Mouse (Mus musculus): ENCODE measurements around the gene Brpf3. TPM values are rescaled to one million over a fixed set of nuclear protein-coding genes. Genes with fewer than 3 reads are reported as not detected.
A peak's percentile ranks its signal among the peaks of the same experiment; 100 is the strongest.

The Brpf3 gene
- polyA plus RNA-seq, 1 experiment from 2014 or later, result 44.4 TPM

- peak; percentile 79 for ATAC-seq
- Histone ChIP-seq H3K4me1 (replicated peaks; ENCODE audit: control insufficient read depth, insufficient read depth, low read length) (no peaks in the 10 kb centered on the region; the same call in 1 of the 2 replicates), H3K36me3 (ENCODE audit: control insufficient read depth, insufficient read depth) (no peaks in the 10 kb centered on the region), H3K4me3 (ENCODE audit: low read depth, low read length) (peak overlapping the region; percentile 36; the same call in 1 of the 2 replicates), H3K9ac (ENCODE audit: low read depth, low read length) (0 out of 2 replicates have a peak overlapping the region, but pooled peaks have one; percentile 7), H3K27ac (ENCODE audit: low read depth, low read length) (peak overlapping the region; percentile 83), H3K9me3 (ENCODE audit: control insufficient read depth) (no peaks in the 10 kb centered on the region), H3K27me3 (replicated peaks; ENCODE audit: control insufficient read depth, insufficient read depth, low read length) (no peaks in the 10 kb centered on the region), H3K4me2 (replicated peaks; ENCODE audit: low read depth) (peak overlapping the region; percentile 60)
- TF ChIP-seq CTCF (IDR thresholded peaks at IDR 0.05; ENCODE audit: low read depth), result no peak
- WGBS, result 26% methylated on average over 11 of the region's 11 CpGs
Measured at GRCm38 (mm10) chr17:28846974-28847617, 46.2 kb downstream of the Brpf3 start.

DNA sequence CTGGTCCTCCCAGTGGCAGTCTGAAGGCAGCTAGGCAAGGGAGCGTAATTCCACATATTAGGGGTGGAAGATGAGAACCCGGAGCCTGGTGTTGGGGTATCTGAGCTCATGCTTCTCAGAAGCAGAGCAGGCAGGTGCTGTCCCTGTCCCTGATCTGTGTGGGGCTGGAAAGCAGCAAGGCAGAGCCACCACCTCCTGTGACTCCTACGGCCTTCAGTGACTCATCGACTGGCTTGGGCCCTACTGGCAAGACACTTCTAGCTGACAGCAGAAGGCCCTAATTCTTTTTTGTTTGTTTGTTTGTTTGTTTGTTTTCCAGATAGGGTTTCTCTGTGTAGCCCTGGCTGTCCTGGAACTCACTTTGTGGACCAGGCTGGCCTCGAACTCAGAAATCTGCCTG is 49.6 kb downstream of the Brpf3 start:
- no peak for TF ChIP-seq CTCF (IDR thresholded peaks at IDR 0.05; ENCODE audit: low read depth)
- no peak overlapping the region for H3K4me3 ChIP-seq (ENCODE audit: low read depth, low read length)
- no peak overlapping the region for H3K9ac ChIP-seq (ENCODE audit: low read depth, low read length)
- no peak for ATAC-seq
- H3K27ac ChIP-seq (ENCODE audit: low read depth, low read length), result no peak overlapping the region
- peak overlapping the region; percentile 60; the same call in 1 of the 2 replicates for H3K4me2 ChIP-seq (replicated peaks; ENCODE audit: low read depth)
- H3K36me3 ChIP-seq (ENCODE audit: control insufficient read depth, insufficient read depth), result no peaks in the 10 kb centered on the region
- no peaks in the 10 kb centered on the region for H3K9me3 ChIP-seq (ENCODE audit: control insufficient read depth)
- 87% methylated on average over 5 of the region's 5 CpGs for WGBS
- H3K4me1 ChIP-seq (replicated peaks; ENCODE audit: control insufficient read depth, insufficient read depth, low read length), result no peaks in the 10 kb centered on the region; the same call in 1 of the 2 replicates
- H3K27me3 ChIP-seq (replicated peaks; ENCODE audit: control insufficient read depth, insufficient read depth, low read length), result no peaks in the 10 kb centered on the region

- Histone ChIP-seq H3K36me3 (ENCODE audit: control insufficient read depth, insufficient read depth) (no peaks in the 10 kb centered on the region), H3K4me1 (replicated peaks; ENCODE audit: control insufficient read depth, insufficient read depth, low read length) (no peaks in the 10 kb centered on the region; the same call in 1 of the 2 replicates), H3K4me2 (replicated peaks; ENCODE audit: low read depth) (no peak overlapping the region), H3K9ac (ENCODE audit: low read depth, low read length) (no peak overlapping the region), H3K4me3 (ENCODE audit: low read depth, low read length) (no peak overlapping the region), H3K27ac (ENCODE audit: low read depth, low read length) (no peak overlapping the region), H3K9me3 (ENCODE audit: control insufficient read depth) (no peaks in the 10 kb centered on the region), H3K27me3 (replicated peaks; ENCODE audit: control insufficient read depth, insufficient read depth, low read length) (no peaks in the 10 kb centered on the region)
- no peak for TF ChIP-seq CTCF (IDR thresholded peaks at IDR 0.05; ENCODE audit: low read depth)
- ATAC-seq, result no peak
- WGBS, result 85% methylated on average over 7 of the region's 7 CpGs
Measured at GRCm38 (mm10) chr17:28854377-28854776, 53.5 kb downstream of the Brpf3 start.

GRCm38 (mm10) chr17:28855166-28855885 is 54.4 kb downstream of the Brpf3 start:
- Histone ChIP-seq H3K4me1 (replicated peaks; ENCODE audit: control insufficient read depth, insufficient read depth, low read length) (no peaks in the 10 kb centered on the region), H3K27me3 (replicated peaks; ENCODE audit: control insufficient read depth, insufficient read depth, low read length) (no peaks in the 10 kb centered on the region), H3K27ac (ENCODE audit: low read depth, low read length) (peak overlapping the region; percentile 67), H3K4me3 (ENCODE audit: low read depth, low read length) (no peak overlapping the region), H3K9me3 (ENCODE audit: control insufficient read depth) (no peaks in the 10 kb centered on the region), H3K36me3 (ENCODE audit: control insufficient read depth, insufficient read depth) (no peaks in the 10 kb centered on the region), H3K4me2 (replicated peaks; ENCODE audit: low read depth) (no peak overlapping the region), H3K9ac (ENCODE audit: low read depth, low read length) (no peak overlapping the region)
- TF ChIP-seq CTCF (IDR thresholded peaks at IDR 0.05; ENCODE audit: low read depth), result peak; percentile 69
- peak; percentile 77 for ATAC-seq
- WGBS, result 57% methylated on average over 9 of the region's 9 CpGs

GRCm38 (mm10) chr17:28856030-28856429 is 55.1 kb downstream of the Brpf3 start:
- peak; percentile 75 for ATAC-seq
- no peaks in the 10 kb centered on the region for H3K9me3 ChIP-seq (ENCODE audit: control insufficient read depth)
- H3K4me1 ChIP-seq (replicated peaks; ENCODE audit: control insufficient read depth, insufficient read depth, low read length), result no peaks in the 10 kb centered on the region
- 63% methylated on average over 3 of the region's 3 CpGs for WGBS
- no peak overlapping the region for H3K4me2 ChIP-seq (replicated peaks; ENCODE audit: low read depth)
- no peak for TF ChIP-seq CTCF (IDR thresholded peaks at IDR 0.05; ENCODE audit: low read depth)
- no peak overlapping the region for H3K9ac ChIP-seq (ENCODE audit: low read depth, low read length)
- no peaks in the 10 kb centered on the region for H3K36me3 ChIP-seq (ENCODE audit: control insufficient read depth, insufficient read depth)
- no peak overlapping the region for H3K4me3 ChIP-seq (ENCODE audit: low read depth, low read length)
- H3K27ac ChIP-seq (ENCODE audit: low read depth, low read length), result peak overlapping the region; percentile 67
- H3K27me3 ChIP-seq (replicated peaks; ENCODE audit: control insufficient read depth, insufficient read depth, low read length), result no peaks in the 10 kb centered on the region

DNA sequence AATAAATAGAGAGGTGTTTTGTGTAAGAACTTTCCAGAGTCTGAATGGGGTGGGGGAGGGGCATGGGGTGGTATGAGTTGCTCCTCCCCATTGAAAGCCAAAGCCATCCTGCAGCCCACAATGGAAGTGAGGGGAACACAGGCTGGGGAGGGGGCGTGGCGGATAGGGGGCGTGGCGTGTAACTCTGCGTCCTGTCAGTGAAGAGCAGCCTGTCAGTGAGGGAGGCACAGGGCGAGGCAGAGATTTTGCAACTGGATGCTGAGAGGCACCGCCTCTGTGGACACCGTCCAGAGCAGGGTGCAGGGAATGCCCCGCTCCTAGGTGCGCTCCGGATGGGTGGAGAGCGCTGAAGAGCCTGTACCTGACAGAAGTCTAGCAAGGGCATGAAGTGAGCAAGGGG is 57.3 kb downstream of the Brpf3 start, which contains the start of gene Pnpla1:
Pnpla1 (plus strand) TSS at position 207 of the 400 bp plus-strand sequence.
- H3K36me3 ChIP-seq (ENCODE audit: control insufficient read depth, insufficient read depth), result no peaks in the 10 kb centered on the region
- no peak within 1 kb of the TSS for H3K4me3 ChIP-seq (ENCODE audit: low read depth, low read length)
- no peak within 1 kb of the TSS for H3K27ac ChIP-seq (ENCODE audit: low read depth, low read length)
- H3K9ac ChIP-seq (ENCODE audit: low read depth, low read length), result no peak within 1 kb of the TSS
- no peaks in the 10 kb centered on the region for H3K27me3 ChIP-seq (replicated peaks; ENCODE audit: control insufficient read depth, insufficient read depth, low read length)
- no peaks in the 10 kb centered on the region for H3K4me1 ChIP-seq (replicated peaks; ENCODE audit: control insufficient read depth, insufficient read depth, low read length)
- ATAC-seq, result no peak
- 40% methylated on average over 12 of the region's 12 CpGs for WGBS
- no peak for TF ChIP-seq CTCF (IDR thresholded peaks at IDR 0.05; ENCODE audit: low read depth)
- no peak within 1 kb of the TSS for H3K4me2 ChIP-seq (replicated peaks; ENCODE audit: low read depth)
- H3K9me3 ChIP-seq (ENCODE audit: control insufficient read depth), result no peaks in the 10 kb centered on the region

Data from intestine, postnatal 0 days (tissue).